Mouse (Mus musculus): ENCODE results near the gene Tubb2a.

GRCm38 (mm10) chr13:34071836-34072235 lies 6.0 kb downstream of the Tubb2a start:
- TF ChIP-seq CTCF (IDR thresholded peaks at IDR 0.05; ENCODE audit: borderline replicate concordance, extremely low read depth, insufficient read depth, insufficient read length) (no peak), POLR2A (IDR thresholded peaks at IDR 0.05; ENCODE audit: borderline replicate concordance, extremely low read depth, insufficient read depth, insufficient read length, poor library complexity, severe bottlenecking) (no peak)

Data from brain, embryonic 14.5 days (tissue).